Mouse (Mus musculus) forebrain, embryonic 10.5 days (tissue): ENCODE measurements around the gene Tfrc. TPM values are rescaled to one million over a fixed set of nuclear protein-coding genes. Genes with fewer than 3 reads are reported as not detected.

ENCODE experiments used
- DNase-seq: peaks from one replicate; pipeline ENCODE4 v3.0.0-alpha.2; 2017; ENCODE audit warnings: low spot score; ENCODE audit errors: extremely low spot score
- H3K27ac ChIP-seq: fragments of 300-500 bp; sonication (generic); 2 replicates; pipeline ENCODE4 v1.5.1; 2016; ENCODE audit warnings: mild to moderate bottlenecking
- H3K27me3 ChIP-seq: fragments of 300-500 bp; sonication (generic); 2 replicates; pipeline ENCODE4 v1.6.1; 2016; ENCODE audit warnings: mild to moderate bottlenecking; ENCODE audit not compliant: poor library complexity, severe bottlenecking
- H3K36me3 ChIP-seq: fragments of 300-500 bp; sonication (generic); replicated peaks from 2 replicates; pipeline ENCODE4 v1.6.1; 2016; ENCODE audit warnings: mild to moderate bottlenecking, moderate library complexity
- H3K4me1 ChIP-seq: fragments of 300-500 bp; sonication (generic); 2 replicates; pipeline ENCODE4 v1.6.1; 2016
- H3K4me3 ChIP-seq: fragments of 300-500 bp; sonication (generic); 2 replicates; pipeline ENCODE4 v1.5.1; 2016; ENCODE audit warnings: mild to moderate bottlenecking, moderate library complexity
- H3K9me3 ChIP-seq: fragments of 300-500 bp; sonication (generic); 2 replicates; pipeline ENCODE4 v1.6.1; 2016; ENCODE audit warnings: mild to moderate bottlenecking, moderate library complexity
- WGBS: fragments of 180-500 bp; shearing (Covaris S2); methylation state at CpG from one replicate; pipeline ENCODE4 v1.1.7; 2016; 5-methylcytosine and 5-hydroxymethylcytosine counted together
- polyA plus RNA-seq: library from polyadenylated mRNA; unstranded; fragments of >200 nt; fragmentation: Nextera tagmentation; extraction: Ambion mirVana; gene quantifications from 2 replicates; pipeline ENCODE4 v1.2.1, GENCODE M21; 2016

The Tfrc gene
- polyA plus RNA-seq = 71.3 and 72.0 TPM in 2 replicates

DNA sequence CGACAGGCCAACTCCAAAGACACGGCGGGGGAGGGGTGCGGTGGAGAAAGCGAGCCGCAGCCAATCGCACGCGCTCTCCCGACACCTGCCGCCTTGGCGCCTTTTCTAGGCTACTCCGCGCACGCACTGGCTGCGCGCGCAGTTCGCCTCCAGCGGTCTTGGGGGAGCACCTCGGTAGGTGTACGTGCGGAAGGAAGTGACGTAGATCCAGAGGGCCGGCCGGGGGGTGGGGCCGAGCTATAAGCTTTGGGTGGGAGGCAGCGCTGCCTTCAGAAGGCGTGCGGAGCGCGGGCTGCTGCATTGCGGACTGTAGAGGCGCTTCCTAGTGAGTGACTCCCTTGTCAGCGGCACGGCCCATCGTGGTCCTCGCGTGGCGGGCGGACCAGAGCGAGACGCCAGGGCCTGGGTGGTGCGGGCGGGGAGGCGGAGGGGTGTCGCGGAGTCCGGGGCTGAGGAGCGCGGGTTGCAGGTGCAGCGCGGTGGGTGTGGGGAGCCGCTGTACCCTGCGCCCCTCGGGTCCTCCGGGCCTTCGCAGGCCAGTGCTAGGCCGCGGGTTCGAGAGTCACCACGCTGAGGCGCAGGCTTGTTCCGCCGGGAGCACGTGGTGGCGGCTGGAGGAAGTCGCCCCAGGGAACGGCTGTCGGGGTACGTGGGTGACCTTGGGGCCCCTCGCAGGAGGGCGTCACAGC, at the start of gene Tfrc:
Gene Tfrc, plus strand, starts transcription at position 209 of the 689 bp plus-strand sequence.
- Histone ChIP-seq H3K4me3 (peak within 1 kb of the TSS; percentile 88), H3K27me3 (peaks cover 14% of the 10 kb centered on the region), H3K9me3 (no peaks in the 10 kb centered on the region), H3K4me1 (peaks cover 33% of the 10 kb centered on the region), H3K27ac (peak within 1 kb of the TSS; percentile 98), H3K36me3 (peaks cover 15% of the 10 kb centered on the region)
- under 1% methylated on average over 73 of the region's 73 CpGs for WGBS
- peak; percentile 99 for DNase-seq

DNA sequence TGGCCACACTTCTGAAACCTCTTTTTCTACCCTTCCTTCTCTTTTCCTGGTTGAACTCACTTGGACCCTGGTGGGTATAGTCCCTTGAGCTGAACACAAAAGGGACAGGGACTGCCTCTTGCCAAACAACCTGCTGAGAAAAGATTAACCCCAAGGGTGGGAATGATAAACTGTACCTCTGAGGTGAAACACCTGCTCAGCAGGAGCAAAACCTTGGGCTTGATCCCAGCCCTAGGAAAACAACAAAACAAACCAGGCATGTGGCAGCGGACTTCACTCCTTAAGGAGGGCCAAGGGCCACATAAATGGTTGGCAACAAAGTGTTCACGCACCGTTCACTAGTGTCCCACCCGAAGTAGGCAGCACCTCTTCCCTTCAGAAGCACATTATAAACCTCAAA, 49.2 kb upstream of the Tfrc start:
- Histone ChIP-seq H3K9me3 (no peaks in the 10 kb centered on the region), H3K27ac (no peak overlapping the region; the same call in 1 of the 2 replicates), H3K27me3 (no peaks in the 10 kb centered on the region), H3K36me3 (no peaks in the 10 kb centered on the region), H3K4me1 (0 out of 2 replicates have a peak, but pooled peaks cover 4% of the 10 kb centered on the region), H3K4me3 (no peak overlapping the region)
- 83% methylated on average over 4 of the region's 4 CpGs for WGBS
- DNase-seq = no peak

DNA sequence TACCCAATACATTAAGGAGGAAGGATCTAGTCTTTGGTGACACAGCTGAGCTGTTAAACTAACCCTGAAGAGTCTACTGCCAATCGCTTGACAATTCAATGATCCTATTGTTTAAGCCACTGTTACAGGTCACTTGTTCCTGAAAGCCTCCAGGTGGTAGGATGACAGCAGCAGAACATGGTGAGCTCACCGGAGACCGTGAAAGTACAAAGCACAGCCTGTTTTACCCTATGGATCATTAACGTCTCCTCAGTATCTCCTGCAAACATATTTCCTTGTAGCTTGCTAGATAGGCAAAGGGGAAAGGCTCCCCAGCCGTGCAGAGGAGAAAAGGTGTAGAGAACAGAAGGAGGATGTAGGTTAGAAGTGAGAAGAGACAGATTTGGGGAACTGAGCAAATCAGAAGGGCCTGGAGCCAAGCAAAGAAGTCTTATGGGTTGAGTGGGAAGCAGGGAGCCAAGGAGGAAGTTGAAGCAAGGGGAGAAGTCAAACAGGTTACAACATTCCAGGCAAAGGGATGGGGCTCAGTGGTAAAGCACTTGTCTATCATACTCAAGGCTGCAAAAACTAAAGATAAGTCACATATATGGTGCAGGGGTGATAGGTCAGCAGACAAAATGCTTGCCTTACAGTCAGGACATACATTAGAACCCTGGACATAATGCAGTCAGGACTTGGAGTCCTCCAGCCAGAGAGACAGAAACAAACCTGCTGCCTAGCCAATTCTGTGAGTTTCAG, 45.5 kb upstream of the Tfrc start:
- Histone ChIP-seq H3K4me1 (0 out of 2 replicates have a peak, but pooled peaks cover 4% of the 10 kb centered on the region), H3K36me3 (no peaks in the 10 kb centered on the region), H3K27me3 (no peaks in the 10 kb centered on the region), H3K4me3 (no peak overlapping the region), H3K9me3 (0 out of 2 replicates have a peak, but pooled peaks cover 2% of the 10 kb centered on the region), H3K27ac (no peak overlapping the region)
- 83% methylated on average over 5 of the region's 5 CpGs for WGBS
- DNase-seq = no peak

DNA sequence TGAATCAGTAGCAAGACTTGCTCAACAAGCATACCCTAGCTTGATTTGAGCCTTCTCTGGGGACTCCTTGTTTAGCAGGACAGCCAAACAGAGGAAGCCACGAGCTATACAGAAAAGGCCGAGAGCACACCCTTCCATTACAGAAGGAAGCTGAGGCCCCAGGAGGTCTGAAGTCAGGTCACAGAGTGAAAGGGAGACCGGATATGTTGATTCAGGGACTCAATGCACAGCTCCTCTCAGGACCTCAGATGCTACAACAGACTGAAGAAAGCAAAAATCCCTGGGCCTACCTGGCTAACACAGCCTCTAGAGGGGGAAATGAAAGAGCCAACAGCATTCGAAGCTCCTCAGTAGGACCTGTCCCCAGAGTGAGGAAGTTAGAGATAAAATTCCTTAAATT, 41.4 kb upstream of the Tfrc start:
- Histone ChIP-seq H3K9me3 (0 out of 2 replicates have a peak, but pooled peaks cover 2% of the 10 kb centered on the region), H3K27ac (no peak overlapping the region), H3K4me1 (no peaks in the 10 kb centered on the region), H3K36me3 (no peaks in the 10 kb centered on the region), H3K27me3 (no peaks in the 10 kb centered on the region), H3K4me3 (no peak overlapping the region)
- WGBS = 73% methylated on average over 4 of the region's 4 CpGs
- no peak for DNase-seq

DNA sequence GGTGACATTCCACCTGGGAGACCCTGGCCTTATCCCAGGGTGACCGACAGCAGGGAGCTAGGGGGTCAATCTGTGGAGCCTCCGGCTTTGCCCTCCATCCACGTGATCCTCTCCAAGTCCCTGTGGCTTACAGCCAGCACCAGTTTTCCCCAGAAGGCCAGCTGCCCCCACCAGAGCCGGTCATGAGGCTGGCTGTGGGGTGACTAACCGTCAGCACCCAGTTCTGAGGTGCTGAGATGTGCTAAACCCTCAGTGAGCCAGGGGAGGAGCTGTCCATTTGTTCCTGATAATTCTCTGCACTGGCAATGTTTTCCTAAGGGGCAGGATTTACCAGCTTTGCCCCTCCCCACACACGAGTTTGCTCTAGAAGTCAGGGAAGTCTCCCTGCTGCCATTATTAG, 40.3 kb upstream of the Tfrc start:
- Histone ChIP-seq H3K4me1 (no peaks in the 10 kb centered on the region), H3K9me3 (0 out of 2 replicates have a peak, but pooled peaks cover 2% of the 10 kb centered on the region), H3K36me3 (no peaks in the 10 kb centered on the region), H3K27ac (no peak overlapping the region), H3K27me3 (no peaks in the 10 kb centered on the region), H3K4me3 (no peak overlapping the region)
- 75% methylated on average over 6 of the region's 6 CpGs for WGBS
- no peak for DNase-seq

DNA sequence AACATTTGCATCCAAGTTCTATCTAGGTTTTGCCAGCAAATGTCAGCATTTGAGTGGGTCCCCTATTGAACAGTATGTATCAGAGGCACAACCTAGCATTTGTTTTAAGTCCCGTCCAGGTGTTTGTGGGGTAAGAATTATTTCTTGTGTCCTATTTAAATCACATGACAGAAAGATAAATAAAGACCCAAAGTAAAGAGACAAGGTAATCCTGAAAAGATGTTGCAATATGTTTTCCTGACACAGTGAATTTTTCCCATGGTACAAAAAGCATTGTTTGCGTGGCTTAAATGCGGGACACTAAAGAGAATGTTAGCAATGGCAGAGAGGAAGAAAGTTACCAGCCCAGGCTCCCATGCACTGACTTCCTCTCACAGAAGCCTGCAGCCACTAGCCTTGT, 38.7 kb upstream of the Tfrc start:
- Histone ChIP-seq H3K4me3 (no peak overlapping the region), H3K27me3 (no peaks in the 10 kb centered on the region), H3K27ac (no peak overlapping the region), H3K4me1 (no peaks in the 10 kb centered on the region), H3K36me3 (no peaks in the 10 kb centered on the region), H3K9me3 (no peaks in the 10 kb centered on the region)
- WGBS = 92% methylated on average over 3 of the region's 3 CpGs
- no peak for DNase-seq

DNA sequence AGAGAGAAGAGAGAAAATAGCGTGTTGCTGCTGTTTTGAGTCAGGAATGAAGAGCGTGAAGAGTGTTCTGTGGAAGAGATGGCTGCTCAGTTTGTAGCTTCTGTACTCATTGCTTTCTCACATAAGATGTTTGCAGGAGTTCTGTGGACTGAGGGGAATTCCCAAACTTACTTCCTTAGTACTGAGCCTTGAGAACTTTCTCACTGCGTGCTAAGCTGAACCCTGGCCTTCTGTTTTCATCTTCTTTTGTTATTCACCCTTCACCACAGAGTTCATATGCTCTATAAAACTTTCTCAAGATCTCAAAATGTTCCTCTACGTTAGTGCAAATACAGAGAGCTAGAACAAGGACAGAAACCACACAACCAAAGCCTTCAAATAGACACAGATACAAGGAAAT, 36.2 kb upstream of the Tfrc start:
- no peak overlapping the region for H3K4me3 ChIP-seq
- no peak overlapping the region for H3K27ac ChIP-seq
- H3K4me1 ChIP-seq = no peaks in the 10 kb centered on the region
- DNase-seq = no peak
- 87% methylated on average over 4 of the region's 4 CpGs for WGBS
- H3K27me3 ChIP-seq = no peaks in the 10 kb centered on the region
- no peaks in the 10 kb centered on the region for H3K36me3 ChIP-seq
- H3K9me3 ChIP-seq = no peaks in the 10 kb centered on the region

DNA sequence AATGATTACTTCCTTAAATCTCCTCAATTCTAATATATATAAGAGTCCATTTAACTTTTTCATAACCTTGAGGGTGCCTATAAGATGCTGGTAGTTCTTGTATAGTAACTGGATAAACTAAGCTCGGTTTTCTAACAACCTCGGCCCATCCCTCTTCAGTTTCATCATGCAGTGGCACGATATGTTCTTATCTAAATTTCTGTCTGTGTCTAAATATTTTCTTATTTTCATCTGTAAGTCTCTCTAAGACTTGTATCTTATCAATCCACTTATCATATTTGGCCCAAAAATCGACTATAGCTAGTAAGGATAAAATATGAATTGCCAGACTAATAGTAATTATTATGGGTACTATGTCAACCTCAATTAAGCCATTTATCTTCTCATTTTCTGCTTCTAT, 22.2 kb upstream of the Tfrc start:
- Histone ChIP-seq H3K36me3 (no peaks in the 10 kb centered on the region), H3K4me1 (no peaks in the 10 kb centered on the region), H3K9me3 (no peaks in the 10 kb centered on the region), H3K27ac (no peak overlapping the region), H3K27me3 (no peaks in the 10 kb centered on the region), H3K4me3 (no peak overlapping the region)
- 88% methylated on average over 4 of the region's 4 CpGs for WGBS
- DNase-seq = no peak

DNA sequence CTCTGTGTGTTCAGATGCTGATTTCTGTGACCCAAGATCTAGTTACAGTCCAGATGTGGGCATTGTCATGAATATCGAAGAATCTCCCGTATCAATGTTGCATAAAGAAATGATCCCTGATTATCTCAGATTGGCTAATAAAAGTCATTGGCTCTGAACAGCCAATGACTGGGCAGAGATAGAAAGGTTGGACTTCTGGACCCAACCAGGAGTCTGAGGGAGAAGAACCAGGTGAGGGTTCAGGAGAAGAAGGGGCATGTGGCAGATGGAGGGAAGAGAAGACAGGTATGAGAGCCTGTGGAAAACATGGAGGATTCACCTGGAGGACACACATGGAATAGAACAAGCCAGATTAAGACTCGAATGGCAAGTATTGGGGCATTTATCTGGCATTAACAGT, 20.2 kb upstream of the Tfrc start:
- Histone ChIP-seq H3K27me3 (no peaks in the 10 kb centered on the region), H3K27ac (no peak overlapping the region), H3K4me3 (no peak overlapping the region), H3K36me3 (no peaks in the 10 kb centered on the region), H3K9me3 (no peaks in the 10 kb centered on the region), H3K4me1 (no peaks in the 10 kb centered on the region)
- 90% methylated on average over 3 of the region's 3 CpGs for WGBS
- no peak for DNase-seq

DNA sequence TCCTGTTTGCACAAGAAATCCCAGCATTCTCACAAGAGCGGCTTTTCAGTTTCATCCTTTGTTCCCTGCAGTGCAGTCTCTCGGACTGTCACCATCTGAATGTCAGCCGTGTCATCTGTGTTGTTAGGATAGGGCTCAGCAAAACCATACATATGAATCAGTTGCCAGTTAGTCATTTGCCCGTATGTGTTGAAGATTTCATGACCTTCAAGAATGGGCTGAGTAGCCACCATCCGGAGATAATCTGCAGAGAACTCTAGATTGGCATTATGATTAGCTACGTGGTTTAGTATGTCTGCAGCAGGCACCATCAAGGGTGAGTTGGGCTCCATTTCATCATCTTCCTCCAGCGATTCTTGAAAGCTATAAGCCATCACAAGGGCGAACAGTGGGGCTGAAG, 17.2 kb upstream of the Tfrc start:
- H3K27ac ChIP-seq = no peak overlapping the region
- no peaks in the 10 kb centered on the region for H3K9me3 ChIP-seq
- DNase-seq = no peak
- no peaks in the 10 kb centered on the region for H3K27me3 ChIP-seq
- 87% methylated on average over 8 of the region's 8 CpGs for WGBS
- no peak overlapping the region for H3K4me3 ChIP-seq
- H3K36me3 ChIP-seq = no peaks in the 10 kb centered on the region
- H3K4me1 ChIP-seq = peaks cover 2% of the 10 kb centered on the region; the same call in 1 of the 2 replicates

DNA sequence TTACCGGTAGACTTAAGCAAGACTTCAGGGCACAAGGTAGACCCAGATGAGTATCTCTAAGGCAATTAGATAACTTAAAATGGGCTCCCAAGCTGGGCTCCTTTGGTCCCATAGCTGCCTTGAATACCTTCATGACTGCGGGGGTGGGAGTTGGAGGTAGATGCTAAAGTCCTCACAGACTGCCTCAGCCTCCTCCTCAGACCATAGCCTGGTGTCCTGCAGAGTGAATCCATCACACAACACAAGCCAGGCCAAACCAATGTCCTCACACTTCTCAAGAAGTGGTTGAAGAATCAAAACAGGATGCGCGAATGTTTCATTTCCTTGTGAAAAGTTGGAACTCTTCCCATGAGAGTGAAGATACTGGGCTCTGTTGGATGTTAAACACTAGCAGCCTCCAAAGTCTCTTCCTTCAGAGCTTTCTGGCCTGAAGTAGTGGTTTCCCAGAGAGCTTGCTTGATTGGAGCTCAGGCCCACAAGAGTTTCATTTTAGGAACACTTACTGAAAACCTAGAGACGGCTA, 15.4 kb upstream of the Tfrc start:
- Histone ChIP-seq H3K4me1 (peaks cover 9% of the 10 kb centered on the region), H3K9me3 (no peaks in the 10 kb centered on the region), H3K4me3 (no peak overlapping the region), H3K27ac (no peak overlapping the region), H3K36me3 (no peaks in the 10 kb centered on the region), H3K27me3 (no peaks in the 10 kb centered on the region)
- 93% methylated on average over 5 of the region's 5 CpGs for WGBS
- no peak for DNase-seq

DNA sequence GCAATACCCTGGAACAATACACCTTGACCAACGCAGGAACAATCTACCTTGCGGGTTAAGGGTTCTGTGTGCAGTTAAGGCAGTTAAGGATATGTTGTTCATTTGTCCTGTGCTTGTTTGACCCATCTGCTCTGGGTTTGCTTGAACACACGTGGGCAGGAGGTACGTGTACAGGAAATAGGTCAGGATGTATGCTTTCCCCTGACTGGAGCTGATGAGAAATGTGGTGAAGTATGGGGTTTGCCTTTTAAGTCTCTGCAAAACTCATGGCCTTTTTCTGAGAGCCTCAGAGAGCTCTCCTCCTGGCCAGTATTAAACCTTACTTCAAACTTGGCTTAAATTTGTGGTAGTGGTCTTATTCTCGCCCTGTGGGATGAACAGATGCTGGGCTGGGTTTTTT, 14.8 kb upstream of the Tfrc start:
- no peak for DNase-seq
- Histone ChIP-seq H3K4me3 (no peak overlapping the region), H3K36me3 (no peaks in the 10 kb centered on the region), H3K27me3 (no peaks in the 10 kb centered on the region), H3K9me3 (no peaks in the 10 kb centered on the region), H3K4me1 (peaks cover 9% of the 10 kb centered on the region), H3K27ac (no peak overlapping the region)
- 83% methylated on average over 5 of the region's 5 CpGs for WGBS

DNA sequence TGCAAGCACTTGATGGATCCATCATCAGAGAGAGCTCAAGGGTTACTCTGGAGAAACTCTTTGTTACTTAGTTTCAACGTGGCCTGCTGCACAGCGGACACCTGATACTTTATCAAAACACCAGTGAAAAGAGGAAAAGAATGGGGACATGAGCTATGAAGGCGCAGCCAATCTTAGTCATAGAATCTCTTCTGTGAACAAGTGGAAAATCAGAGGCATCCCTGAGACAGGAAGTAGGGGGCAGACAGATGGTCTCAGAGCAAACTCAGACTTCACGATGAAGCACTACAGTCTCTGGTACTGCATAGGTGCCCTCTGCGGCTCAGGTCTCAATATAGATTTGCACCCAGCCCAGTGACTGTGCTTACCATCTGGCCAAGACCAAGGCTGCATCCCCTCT, 14.0 kb upstream of the Tfrc start:
- Histone ChIP-seq H3K27me3 (no peaks in the 10 kb centered on the region), H3K9me3 (no peaks in the 10 kb centered on the region), H3K36me3 (no peaks in the 10 kb centered on the region), H3K4me1 (peaks cover 9% of the 10 kb centered on the region), H3K4me3 (no peak overlapping the region), H3K27ac (no peak overlapping the region)
- 74% methylated on average over 5 of the region's 5 CpGs for WGBS
- no peak for DNase-seq
